Mouse (Mus musculus) T-helper 1 cell (primary cell): ENCODE data around the gene Itgal.

ENCODE experiments used
- in situ Hi-C: fragments of 300-600 bp; cut with MboI, MseI; formaldehyde crosslinking; loops from one replicate; pipeline ENCODE4 v1.15.1; 2025; ENCODE audit warnings: high pct_unique_total_duplicates

Gene Itgal

GRCm38 (mm10) chr7:127378310-127378921 lies 82.4 kb downstream of the Itgal start:
- in situ Hi-C loops = no loop called here
